Mouse (Mus musculus): Measurements from ENCODE around the gene Shisa2. TPM values are rescaled to one million over a fixed set of nuclear protein-coding genes. Genes with fewer than 3 reads are reported as not detected.

Shisa2 gene
- polyA plus RNA-seq, 2 experiments, result 0.17 to 0.36 TPM

DNA sequence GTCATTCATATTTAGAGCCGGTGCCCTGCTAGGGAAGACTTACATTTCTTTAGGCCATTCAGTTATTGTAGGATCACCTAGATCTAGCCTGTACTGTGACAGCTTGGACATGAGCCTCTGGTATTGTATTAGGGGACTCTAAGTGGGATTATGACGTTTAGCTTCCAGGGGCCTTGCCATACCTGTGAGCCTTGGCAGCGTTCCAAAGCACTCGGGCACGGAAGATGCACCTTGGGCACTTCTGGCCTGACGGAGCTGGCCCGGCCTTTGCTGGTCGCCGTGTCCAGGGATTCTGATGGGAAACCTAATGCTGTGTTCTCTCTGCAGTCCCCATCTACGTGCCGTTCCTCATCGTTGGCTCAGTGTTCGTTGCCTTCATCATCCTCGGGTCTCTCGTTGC is 4.2 kb downstream of the Shisa2 start:
- DNase-seq (ENCODE audit: low read depth in 3 of 3, low spot score in 3 of 3) (no peak), ATAC-seq (ENCODE audit: insufficient read depth) (no peak)
- H3K27me3 ChIP-seq (ENCODE audit: control insufficient read depth, insufficient read depth, low read length), result peaks cover 23% of the 10 kb centered on the region
- no peaks in the 10 kb centered on the region for H3K36me3 ChIP-seq (replicated peaks; ENCODE audit: control insufficient read depth, insufficient read depth, low read depth)
- WGBS (ENCODE audit: insufficient replicate concordance), result 80% methylated on average over 15 of the region's 15 CpGs
- TF ChIP-seq CTCF (IDR thresholded peaks at IDR 0.05; ENCODE audit: low read depth), result no peak
- no peak for TF ChIP-seq EP300 (IDR thresholded peaks at IDR 0.05; ENCODE audit: low read depth)
- H3K4me3 ChIP-seq (ENCODE audit: insufficient read depth in 1 of 2, low read depth in 2 of 2, low read length in 2 of 2), result no peak overlapping the region
- no peak overlapping the region for H3K9ac ChIP-seq (replicated peaks)
- H3K4me1 ChIP-seq (replicated peaks; ENCODE audit: control insufficient read depth in 2 of 2, insufficient read depth in 2 of 2, low read length in 1 of 2), result no peaks in the 10 kb centered on the region
- no peak overlapping the region for H3K4me2 ChIP-seq (ENCODE audit: low read depth)
- H3K27ac ChIP-seq, result no peak overlapping the region
- no peaks in the 10 kb centered on the region for H3K9me3 ChIP-seq (ENCODE audit: control insufficient read depth, low read length)

- Histone ChIP-seq H3K27me3 (ENCODE audit: control insufficient read depth, insufficient read depth, low read length) (peaks cover 17% of the 10 kb centered on the region), H3K36me3 (replicated peaks; ENCODE audit: control insufficient read depth, insufficient read depth, low read depth) (no peaks in the 10 kb centered on the region), H3K9ac (replicated peaks) (no peak overlapping the region), H3K4me2 (ENCODE audit: low read depth) (no peak overlapping the region), H3K9me3 (ENCODE audit: control insufficient read depth, low read length) (no peaks in the 10 kb centered on the region), H3K4me3 (ENCODE audit: insufficient read depth in 1 of 2, low read depth in 2 of 2, low read length in 2 of 2) (no peak overlapping the region), H3K4me1 (replicated peaks; ENCODE audit: control insufficient read depth in 2 of 2, insufficient read depth in 2 of 2, low read length in 1 of 2) (no peaks in the 10 kb centered on the region), H3K27ac (no peak overlapping the region)
- DNase-seq (ENCODE audit: low read depth in 3 of 3, low spot score in 3 of 3) (no peak), ATAC-seq (ENCODE audit: insufficient read depth) (no peak)
- WGBS (ENCODE audit: insufficient replicate concordance), result 75% methylated on average over 9 of the region's 9 CpGs
- TF ChIP-seq EP300 (IDR thresholded peaks at IDR 0.05; ENCODE audit: low read depth), result no peak
- TF ChIP-seq CTCF (IDR thresholded peaks at IDR 0.05; ENCODE audit: low read depth), result no peak
These were observed 5.0 kb downstream of the Shisa2 start for GRCm38 (mm10) chr14:59630096-59630495.

GRCm38 (mm10) chr14:59632067-59632466 is 7.0 kb downstream of the Shisa2 start:
- Histone ChIP-seq H3K36me3 (replicated peaks; ENCODE audit: control insufficient read depth, insufficient read depth, low read depth) (no peaks in the 10 kb centered on the region), H3K27ac (no peak overlapping the region), H3K4me1 (replicated peaks; ENCODE audit: control insufficient read depth in 2 of 2, insufficient read depth in 2 of 2, low read length in 1 of 2) (no peaks in the 10 kb centered on the region), H3K27me3 (ENCODE audit: control insufficient read depth, insufficient read depth, low read length) (no peaks in the 10 kb centered on the region; the same call in 1 of the 2 replicates), H3K9ac (replicated peaks) (no peak overlapping the region), H3K4me3 (ENCODE audit: insufficient read depth in 1 of 2, low read depth in 2 of 2, low read length in 2 of 2) (no peak overlapping the region), H3K9me3 (ENCODE audit: control insufficient read depth, low read length) (no peaks in the 10 kb centered on the region), H3K4me2 (ENCODE audit: low read depth) (no peak overlapping the region)
- no peak for ATAC-seq (ENCODE audit: insufficient read depth)
- DNase-seq (ENCODE audit: low read depth in 3 of 3, low spot score in 3 of 3), result no peak
- TF ChIP-seq CTCF (IDR thresholded peaks at IDR 0.05; ENCODE audit: low read depth) (no peak), EP300 (IDR thresholded peaks at IDR 0.05; ENCODE audit: low read depth) (no peak)
- 56% methylated on average over 6 of the region's 6 CpGs for WGBS (ENCODE audit: insufficient replicate concordance)

DNA sequence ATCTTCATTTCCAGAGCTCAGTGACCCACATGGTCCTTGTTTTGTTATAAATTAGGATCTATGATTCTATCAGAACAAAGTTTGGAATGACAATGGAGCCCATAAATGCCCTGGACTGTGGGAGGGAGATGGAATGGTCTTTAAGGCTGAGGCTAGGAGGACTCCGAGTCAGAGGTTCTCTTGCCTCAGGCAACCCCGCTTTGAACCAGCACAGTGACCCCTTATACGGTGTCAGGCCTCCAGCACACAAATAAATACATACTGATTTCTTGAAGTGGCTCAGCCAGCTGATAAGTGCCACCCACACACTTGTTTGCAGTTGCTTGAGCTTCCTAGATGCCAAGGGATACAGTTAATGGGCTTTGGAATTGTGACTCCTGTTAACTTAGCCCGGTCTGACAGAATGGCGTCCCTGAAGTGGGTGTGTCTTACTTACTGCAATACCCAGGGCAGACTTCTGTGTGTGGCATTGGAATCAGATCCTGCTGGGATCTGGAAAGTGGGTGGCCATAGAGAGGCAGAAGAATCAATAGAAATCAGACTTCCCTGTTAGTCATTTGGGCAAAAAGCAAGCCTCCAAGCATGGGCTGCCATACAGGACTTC is 8.3 kb downstream of the Shisa2 start:
- 77% methylated on average over 5 of the region's 5 CpGs for WGBS (ENCODE audit: insufficient replicate concordance)
- Histone ChIP-seq H3K27ac (no peak overlapping the region), H3K4me3 (ENCODE audit: insufficient read depth in 1 of 2, low read depth in 2 of 2, low read length in 2 of 2) (no peak overlapping the region), H3K9ac (replicated peaks) (no peak overlapping the region), H3K9me3 (ENCODE audit: control insufficient read depth, low read length) (no peaks in the 10 kb centered on the region), H3K36me3 (replicated peaks; ENCODE audit: control insufficient read depth, insufficient read depth, low read depth) (no peaks in the 10 kb centered on the region), H3K27me3 (ENCODE audit: control insufficient read depth, insufficient read depth, low read length) (no peaks in the 10 kb centered on the region), H3K4me2 (ENCODE audit: low read depth) (no peak overlapping the region), H3K4me1 (replicated peaks; ENCODE audit: control insufficient read depth in 2 of 2, insufficient read depth in 2 of 2, low read length in 1 of 2) (no peaks in the 10 kb centered on the region)
- no peak for ATAC-seq (ENCODE audit: insufficient read depth)
- TF ChIP-seq CTCF (IDR thresholded peaks at IDR 0.05; ENCODE audit: low read depth), result no peak
- no peak for TF ChIP-seq EP300 (IDR thresholded peaks at IDR 0.05; ENCODE audit: low read depth)
- DNase-seq (ENCODE audit: low read depth in 3 of 3, low spot score in 3 of 3), result no peak

DNA sequence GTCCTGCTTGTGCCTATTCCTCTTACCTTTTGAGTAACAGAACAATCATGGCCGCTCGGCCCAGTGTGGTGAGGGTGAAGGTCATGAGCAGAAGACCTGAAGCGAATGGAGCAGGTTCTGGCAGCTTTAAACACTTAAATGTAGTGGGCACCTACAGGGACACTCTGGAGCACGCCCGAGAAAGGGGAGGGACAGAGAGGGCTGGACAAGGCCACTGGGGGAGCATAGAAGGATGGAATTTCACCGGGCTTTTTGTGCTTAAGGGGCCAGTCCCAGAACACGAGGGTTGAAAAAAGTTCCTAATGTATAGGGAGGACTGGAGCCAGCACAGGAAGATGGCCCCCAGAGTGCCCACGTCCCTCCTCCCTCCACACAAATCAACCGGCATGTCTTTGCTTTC is 8.9 kb downstream of the Shisa2 start:
- 69% methylated on average over 9 of the region's 9 CpGs for WGBS (ENCODE audit: insufficient replicate concordance)

More for the DNA sequence above, 8.9 kb downstream of the Shisa2 start:
- Histone ChIP-seq H3K4me2 (ENCODE audit: low read depth) (no peak overlapping the region), H3K9ac (replicated peaks) (no peak overlapping the region), H3K4me3 (ENCODE audit: insufficient read depth in 1 of 2, low read depth in 2 of 2, low read length in 2 of 2) (no peak overlapping the region), H3K27me3 (ENCODE audit: control insufficient read depth, insufficient read depth, low read length) (no peaks in the 10 kb centered on the region), H3K4me1 (replicated peaks; ENCODE audit: control insufficient read depth in 2 of 2, insufficient read depth in 2 of 2, low read length in 1 of 2) (no peaks in the 10 kb centered on the region), H3K27ac (no peak overlapping the region), H3K36me3 (replicated peaks; ENCODE audit: control insufficient read depth, insufficient read depth, low read depth) (no peaks in the 10 kb centered on the region), H3K9me3 (ENCODE audit: control insufficient read depth, low read length) (no peaks in the 10 kb centered on the region)
- TF ChIP-seq CTCF (IDR thresholded peaks at IDR 0.05; ENCODE audit: low read depth) (no peak), EP300 (IDR thresholded peaks at IDR 0.05; ENCODE audit: low read depth) (no peak)
- DNase-seq (ENCODE audit: low read depth in 3 of 3, low spot score in 3 of 3) (no peak), ATAC-seq (ENCODE audit: insufficient read depth) (no peak)

All from liver, embryonic 14.5 days (tissue).